Mouse (Mus musculus): ENCODE results near the gene Slc35b1. TPM values are rescaled to one million over a fixed set of nuclear protein-coding genes. Genes with fewer than 3 reads are reported as not detected.

Slc35b1 gene
- total RNA-seq, 2 experiments from 2014 or later: 85.6 to 88.6 TPM

DNA sequence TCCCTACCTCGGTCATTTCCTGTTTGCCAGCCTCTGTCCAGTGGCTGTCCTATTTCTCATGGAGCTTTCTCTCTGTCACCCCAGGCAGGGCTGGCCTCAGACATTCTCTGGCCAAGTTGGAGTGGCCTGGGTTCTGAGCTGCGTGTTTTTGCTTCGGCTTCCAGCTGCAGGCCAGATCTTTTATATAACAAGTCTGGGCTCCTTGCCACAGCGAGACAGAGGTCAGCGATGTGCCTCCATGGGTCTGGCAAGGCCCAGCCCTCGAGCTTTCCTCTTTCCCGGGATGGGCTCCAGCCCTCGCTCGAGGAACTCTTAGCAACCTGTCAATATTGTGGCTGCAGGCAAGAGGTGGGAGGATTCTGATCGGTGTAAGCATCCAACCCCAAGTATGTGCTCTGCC is 18.9 kb upstream of the Slc35b1 start:
- no peak for ATAC-seq (replicated peaks; ENCODE audit: poor library complexity)

DNA sequence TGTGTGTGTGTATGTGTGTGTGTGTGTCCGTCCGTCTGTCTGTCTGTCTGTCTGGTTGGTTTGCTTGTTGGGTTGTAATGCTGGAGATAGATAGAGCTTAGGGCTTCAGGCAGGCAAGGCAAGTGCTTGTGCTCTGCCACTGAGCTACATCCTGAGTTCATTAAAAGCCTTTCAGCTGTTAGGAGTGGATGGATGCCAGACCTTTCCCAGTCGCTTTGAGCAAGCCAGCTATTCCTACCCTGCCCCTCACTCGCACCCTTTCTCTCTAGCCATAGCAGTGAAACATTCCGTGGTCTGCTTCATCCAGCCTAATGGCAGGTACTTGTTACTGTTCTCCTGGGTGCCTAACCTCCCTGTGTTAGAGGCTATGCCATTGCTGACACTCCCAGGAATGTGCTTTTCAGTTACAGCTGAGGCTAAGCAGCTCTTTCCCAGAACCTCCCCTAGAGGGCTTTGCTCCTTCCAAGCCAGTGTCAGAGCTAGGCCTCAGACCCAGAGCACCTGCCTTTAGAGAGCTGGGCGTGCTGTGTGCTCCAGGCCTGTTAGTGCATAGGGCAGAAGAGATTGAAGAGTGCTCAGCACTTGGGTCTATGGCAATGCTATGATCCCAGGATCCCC is 18.1 kb upstream of the Slc35b1 start:
- no peak for ATAC-seq (replicated peaks; ENCODE audit: poor library complexity)

DNA sequence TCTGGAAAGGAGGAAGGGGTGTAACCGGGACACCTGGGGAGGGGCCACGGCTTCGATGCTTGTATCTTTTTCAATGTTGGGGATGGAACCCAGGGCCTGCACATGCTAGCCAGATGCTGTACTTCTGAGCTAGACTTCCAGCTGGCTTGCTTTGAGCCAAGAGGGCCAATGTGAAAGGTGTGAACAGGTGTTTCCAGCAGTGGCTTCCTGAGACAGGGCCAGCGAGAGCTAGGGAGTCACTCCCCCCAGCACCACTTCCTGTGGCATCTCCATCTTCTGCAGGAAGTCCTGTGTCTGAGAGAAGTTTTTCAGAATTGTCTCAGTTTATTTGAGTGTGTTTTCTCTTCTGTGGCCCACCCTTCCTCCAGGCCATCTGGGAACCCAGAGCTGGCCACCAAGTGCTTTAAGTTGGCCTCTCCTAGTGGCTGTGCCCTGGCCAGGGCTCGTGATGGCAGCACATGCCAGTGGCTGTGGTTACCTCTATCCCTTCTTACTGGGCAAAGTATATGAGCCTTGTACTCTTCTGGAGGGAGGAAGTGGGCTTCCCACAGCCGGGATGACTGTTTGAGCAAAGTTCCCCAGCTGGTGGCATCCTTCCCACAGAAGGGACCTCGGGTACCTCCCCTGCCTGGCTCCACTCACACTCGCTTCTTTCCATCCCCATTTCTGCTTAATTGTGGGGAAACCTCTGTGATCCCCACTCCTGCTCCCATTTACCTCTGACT is 17.3 kb upstream of the Slc35b1 start:
- peak; percentile 40 for ATAC-seq (replicated peaks; ENCODE audit: poor library complexity)

GRCm38 (mm10) chr11:95368231-95368823 is 16.2 kb upstream of the Slc35b1 start:
- no peak for ATAC-seq (replicated peaks; ENCODE audit: poor library complexity)

GRCm38 (mm10) chr11:95368871-95369270 is 15.6 kb upstream of the Slc35b1 start:
- ATAC-seq (replicated peaks; ENCODE audit: poor library complexity): no peak

- peak; percentile 43 for ATAC-seq (replicated peaks; ENCODE audit: poor library complexity)
These were observed 14.3 kb upstream of the Slc35b1 start for GRCm38 (mm10) chr11:95369964-95370890.

GRCm38 (mm10) chr11:95371182-95371581 is 13.3 kb upstream of the Slc35b1 start:
- no peak for ATAC-seq (replicated peaks; ENCODE audit: poor library complexity)

DNA sequence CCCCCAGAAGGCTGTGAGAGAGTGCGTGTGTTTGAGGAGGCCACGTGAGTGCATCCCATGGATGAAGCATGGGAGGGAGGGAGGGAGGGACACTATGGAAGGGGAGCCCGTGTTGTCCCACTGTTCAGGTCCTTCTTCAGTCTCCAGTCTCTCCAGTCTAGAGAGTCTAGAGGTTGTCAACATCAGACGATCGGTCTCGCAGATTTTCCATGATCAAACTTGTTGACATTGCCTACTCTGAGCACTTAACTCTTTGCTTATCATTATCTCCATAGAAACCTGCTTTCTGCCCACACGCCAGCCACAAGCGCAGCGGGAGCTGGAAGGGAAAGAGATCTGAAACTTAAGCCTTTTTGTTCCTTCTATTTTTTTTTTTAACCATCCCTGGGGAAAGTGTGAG is 5.6 kb upstream of the Slc35b1 start:
- ATAC-seq (replicated peaks; ENCODE audit: poor library complexity): no peak

DNA sequence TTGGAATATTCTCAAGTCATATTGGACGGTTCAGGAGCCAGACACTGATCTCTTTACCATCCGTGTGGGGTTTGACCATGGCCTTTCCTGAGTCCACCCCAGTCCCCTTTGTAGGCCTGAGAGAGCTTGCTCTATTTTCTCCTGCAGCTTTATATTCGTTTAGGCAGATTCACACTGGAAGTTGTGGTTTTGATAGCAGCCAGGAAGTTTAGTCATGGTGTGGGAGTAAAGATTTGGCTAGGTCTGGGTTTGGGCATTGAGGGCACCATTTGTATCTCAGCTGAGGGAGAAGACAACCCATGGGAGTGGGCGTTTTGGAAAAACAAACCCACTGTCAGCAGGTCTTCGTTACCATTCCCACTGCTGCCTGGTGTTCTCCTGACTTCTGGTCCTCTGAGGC is 4.9 kb upstream of the Slc35b1 start:
- ATAC-seq (replicated peaks; ENCODE audit: poor library complexity): no peak

DNA sequence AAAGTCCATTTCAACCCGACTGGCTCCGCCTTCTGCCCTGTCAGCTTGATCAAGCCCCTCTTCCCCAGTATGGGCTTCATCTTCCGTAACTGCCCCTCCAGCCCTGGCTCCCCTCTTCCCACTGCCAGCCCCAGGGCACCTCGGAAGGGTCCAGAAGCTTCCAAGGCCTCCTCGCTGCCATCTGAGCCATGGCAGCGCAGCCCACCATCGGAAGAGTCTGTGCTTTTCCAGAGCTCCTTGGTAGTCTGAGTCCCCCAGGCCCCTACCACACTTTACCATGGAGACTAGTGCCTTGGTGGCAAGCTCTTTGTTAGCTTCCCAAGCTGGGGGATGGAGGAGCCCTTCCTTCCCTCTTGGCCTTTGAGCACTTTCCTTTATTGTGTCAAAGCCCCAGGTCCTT is 3.8 kb upstream of the Slc35b1 start:
- ATAC-seq (replicated peaks; ENCODE audit: poor library complexity): no peak

- no peak for ATAC-seq (replicated peaks; ENCODE audit: poor library complexity)
These were observed 3.3 kb upstream of the Slc35b1 start for GRCm38 (mm10) chr11:95381146-95381545.

GRCm38 (mm10) chr11:95383331-95383986 is 1.0 kb upstream of the Slc35b1 start:
- no peak for ATAC-seq (replicated peaks; ENCODE audit: poor library complexity)

GRCm38 (mm10) chr11:95384004-95384318 is 531 bp upstream of the Slc35b1 start:
- ATAC-seq (replicated peaks; ENCODE audit: poor library complexity): no peak

- no peak for ATAC-seq (replicated peaks; ENCODE audit: poor library complexity)
These were observed 455 bp downstream of the Slc35b1 start for GRCm38 (mm10) chr11:95384973-95385320.

DNA sequence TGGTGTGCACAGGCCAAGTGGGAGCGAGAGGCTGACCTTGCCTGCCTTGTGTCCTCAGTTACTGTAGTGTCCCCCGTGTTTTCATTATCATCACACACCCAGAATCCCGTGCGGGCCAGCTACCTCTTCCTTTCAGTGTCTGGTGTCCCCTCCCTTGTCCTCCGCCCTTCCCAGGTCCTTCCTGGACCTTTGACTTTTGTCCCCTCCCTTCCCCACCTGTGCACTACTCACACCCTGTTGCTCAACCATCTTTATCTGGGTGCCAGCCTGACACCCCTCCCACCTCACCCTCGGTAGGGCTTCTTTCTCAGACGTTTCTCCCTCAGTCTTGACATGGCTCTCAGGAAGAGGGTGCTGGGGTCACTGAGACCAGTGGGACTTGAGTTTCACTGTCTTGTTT is 2.9 kb downstream of the Slc35b1 start:
- ATAC-seq (replicated peaks; ENCODE audit: poor library complexity): no peak

DNA sequence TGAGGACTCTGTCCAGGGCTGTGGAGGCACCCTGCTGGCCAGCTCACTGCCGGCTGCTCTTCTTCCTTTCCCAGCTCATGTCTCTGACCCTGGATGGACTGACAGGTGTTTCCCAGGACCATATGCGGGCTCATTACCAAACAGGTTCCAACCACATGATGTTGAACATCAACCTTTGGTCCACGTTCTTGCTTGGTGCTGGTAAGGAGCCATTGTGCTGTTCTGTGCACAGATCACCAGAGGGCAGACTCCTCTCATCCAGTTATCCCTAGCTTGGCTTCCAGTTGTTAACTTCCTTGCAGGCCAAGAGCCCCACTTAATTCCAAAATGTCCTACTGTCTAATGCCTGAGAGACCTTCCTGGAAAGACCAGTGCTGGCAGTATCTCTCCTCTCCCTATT is 4.5 kb downstream of the Slc35b1 start:
- ATAC-seq (replicated peaks; ENCODE audit: poor library complexity): no peak

DNA sequence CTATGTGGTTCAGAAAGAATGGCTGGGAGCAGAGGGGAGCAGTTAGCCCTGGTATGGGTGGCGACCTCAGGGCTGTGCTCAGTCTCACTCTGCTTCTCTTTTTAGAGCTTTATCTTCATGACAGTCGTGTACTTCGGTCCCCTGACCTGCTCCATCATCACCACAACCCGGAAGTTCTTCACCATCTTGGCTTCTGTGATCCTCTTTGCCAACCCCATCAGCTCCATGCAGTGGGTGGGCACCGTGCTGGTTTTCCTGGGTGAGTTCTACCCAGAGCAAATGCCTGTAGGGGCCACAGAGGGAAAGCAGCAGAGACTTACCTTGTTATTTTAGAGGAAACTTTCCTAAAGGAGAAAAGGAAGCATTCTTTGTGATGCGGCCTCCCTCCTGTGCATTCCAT is 5.9 kb downstream of the Slc35b1 start:
- ATAC-seq (replicated peaks; ENCODE audit: poor library complexity): no peak

GRCm38 (mm10) chr11:95391201-95391600 is 6.7 kb downstream of the Slc35b1 start:
- ATAC-seq (replicated peaks; ENCODE audit: poor library complexity): no peak

DNA sequence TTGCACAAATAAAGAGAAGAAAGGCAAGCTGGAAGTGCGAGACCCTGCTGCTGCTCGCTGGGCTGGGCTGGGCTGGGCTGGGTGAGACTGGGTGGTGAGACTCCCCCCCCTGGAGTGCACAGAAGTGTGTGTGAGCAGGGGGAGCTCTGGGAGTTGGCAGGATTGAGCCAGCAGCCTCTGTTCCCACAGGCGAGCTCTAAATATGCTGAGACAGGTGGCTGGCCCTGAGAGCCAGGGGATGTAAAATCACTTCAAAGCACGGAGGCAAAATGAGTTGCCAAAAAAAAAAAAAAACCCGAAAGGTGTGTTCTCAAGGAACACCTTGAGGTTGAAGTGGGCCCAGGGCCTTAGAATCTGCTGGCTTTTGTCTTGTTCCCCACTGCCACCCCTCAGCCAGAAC is 7.3 kb downstream of the Slc35b1 start:
- ATAC-seq (replicated peaks; ENCODE audit: poor library complexity): no peak

GRCm38 (mm10) chr11:95392223-95392667 is 7.8 kb downstream of the Slc35b1 start:
- no peak for ATAC-seq (replicated peaks; ENCODE audit: poor library complexity)
